Mouse (Mus musculus): ENCODE data around the gene Calml3. TPM values are rescaled to one million over a fixed set of nuclear protein-coding genes. Genes with fewer than 3 reads are reported as not detected.

Gene Calml3
- not detected for polyA plus RNA-seq (2014; fragmentation: Illumina TruSeq; extraction: RNeasy Lipid Tissue Mini Kit (QIAGEN cat#74804); ENCODE audit: low read depth, low replicate concordance)

GRCm38 (mm10) chr13:3804186-3804585 lies at the start of gene Calml3:
Gene Calml3 (minus strand): TSS chr13:3804316.

GRCm38 (mm10) chr13:3837312-3837807 lies 33.2 kb upstream of the Calml3 start, which contains the start of gene Calm4:
Gene Calm4 (plus strand): TSS chr13:3837757.

Other genes starting within 250 kb of the Calml3 start
- gene Fam208b, start 193.2 kb downstream of the Calml3 start, polyA plus RNA-seq (2014; fragmentation: Illumina TruSeq; extraction: RNeasy Lipid Tissue Mini Kit (QIAGEN cat#74804); ENCODE audit: low read depth, low replicate concordance), result 68.9 TPM
- 21.2 TPM for gene Asb13, start 170.3 kb downstream of the Calml3 start, polyA plus RNA-seq (2014; fragmentation: Illumina TruSeq; extraction: RNeasy Lipid Tissue Mini Kit (QIAGEN cat#74804); ENCODE audit: low read depth, low replicate concordance)
- gene Calm4, start 33.4 kb upstream of the Calml3 start, polyA plus RNA-seq (2014; fragmentation: Illumina TruSeq; extraction: RNeasy Lipid Tissue Mini Kit (QIAGEN cat#74804); ENCODE audit: low read depth, low replicate concordance), result not detected
- not detected for gene Calm5, start 49.9 kb upstream of the Calml3 start, polyA plus RNA-seq (2014; fragmentation: Illumina TruSeq; extraction: RNeasy Lipid Tissue Mini Kit (QIAGEN cat#74804); ENCODE audit: low read depth, low replicate concordance)
- 340 TPM for gene Net1, start 113.9 kb upstream of the Calml3 start, polyA plus RNA-seq (2014; fragmentation: Illumina TruSeq; extraction: RNeasy Lipid Tissue Mini Kit (QIAGEN cat#74804); ENCODE audit: low read depth, low replicate concordance)
- gene Tubal3, start 114.0 kb upstream of the Calml3 start, polyA plus RNA-seq (2014; fragmentation: Illumina TruSeq; extraction: RNeasy Lipid Tissue Mini Kit (QIAGEN cat#74804); ENCODE audit: low read depth, low replicate concordance), result not detected
- gene Ucn3, start 141.0 kb upstream of the Calml3 start, polyA plus RNA-seq (2014; fragmentation: Illumina TruSeq; extraction: RNeasy Lipid Tissue Mini Kit (QIAGEN cat#74804); ENCODE audit: low read depth, low replicate concordance), result not detected
- 4.3 TPM for gene Akr1c14, start 244.7 kb upstream of the Calml3 start, polyA plus RNA-seq (2014; fragmentation: Illumina TruSeq; extraction: RNeasy Lipid Tissue Mini Kit (QIAGEN cat#74804); ENCODE audit: low read depth, low replicate concordance)